Mouse (Mus musculus): ENCODE data around the gene Tmem231.

The Tmem231 gene

DNA sequence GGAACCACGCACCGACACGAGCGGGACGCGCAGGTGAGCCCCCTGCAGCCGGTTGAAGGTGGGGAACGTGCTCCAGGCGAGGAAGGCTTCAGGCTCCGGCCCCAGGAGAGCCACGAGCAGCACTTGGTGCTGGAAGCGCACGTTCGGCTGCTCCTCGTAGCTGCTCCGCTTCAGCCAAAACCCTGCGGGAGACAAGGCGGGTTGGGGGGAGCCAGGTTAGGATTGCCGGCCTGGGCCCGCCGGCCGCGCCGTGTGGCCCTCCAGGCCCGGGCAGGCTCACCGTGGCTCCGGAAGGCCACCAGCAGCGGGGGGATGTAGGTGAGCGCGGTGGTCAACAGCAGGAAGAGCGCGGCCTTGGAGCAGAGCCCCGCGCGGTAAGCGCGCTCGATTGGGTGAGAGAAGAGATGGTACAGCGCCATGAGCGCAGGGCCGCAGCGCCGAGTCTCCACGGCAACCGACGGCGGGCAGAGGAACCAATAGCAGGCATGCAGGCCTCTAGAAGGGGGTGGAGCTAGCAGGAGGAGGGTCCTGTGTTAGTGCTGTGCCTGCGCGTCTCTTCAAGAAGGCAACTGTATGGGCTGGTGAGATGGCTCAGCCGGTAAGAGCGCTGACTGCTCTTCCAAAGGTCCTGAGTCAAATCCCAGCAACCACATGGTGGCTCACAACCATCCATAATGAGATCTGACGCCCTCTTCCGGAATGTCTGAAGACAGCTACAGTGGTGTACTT lies at the start of gene Tmem231:
Tmem231 (minus strand) TSS at position 534 of the 729 bp plus-strand sequence.
- peak; percentile 90 for DNase-seq (ENCODE audit: low spot score)

DNA sequence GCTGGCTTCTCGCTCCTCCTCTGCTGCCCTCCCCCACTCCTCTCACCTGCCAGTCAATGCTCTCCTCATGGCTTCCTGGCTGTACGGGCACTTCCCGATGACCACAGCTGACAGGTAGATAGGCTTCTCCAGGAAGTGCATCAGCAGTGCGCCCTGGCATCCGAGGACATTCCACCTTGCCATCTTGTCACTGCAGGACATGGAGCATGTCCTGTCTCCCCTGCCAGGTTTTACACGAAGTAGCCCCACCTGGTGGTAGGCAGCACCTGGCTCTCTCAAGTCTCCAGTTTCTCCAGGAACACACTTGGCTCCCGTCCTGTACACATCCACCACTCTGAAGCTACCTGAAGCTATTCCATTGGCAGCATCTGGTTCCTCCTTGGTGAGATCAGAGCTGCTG lies 48.4 kb upstream of the Tmem231 start:
- no peak for DNase-seq (ENCODE audit: low spot score)

DNA sequence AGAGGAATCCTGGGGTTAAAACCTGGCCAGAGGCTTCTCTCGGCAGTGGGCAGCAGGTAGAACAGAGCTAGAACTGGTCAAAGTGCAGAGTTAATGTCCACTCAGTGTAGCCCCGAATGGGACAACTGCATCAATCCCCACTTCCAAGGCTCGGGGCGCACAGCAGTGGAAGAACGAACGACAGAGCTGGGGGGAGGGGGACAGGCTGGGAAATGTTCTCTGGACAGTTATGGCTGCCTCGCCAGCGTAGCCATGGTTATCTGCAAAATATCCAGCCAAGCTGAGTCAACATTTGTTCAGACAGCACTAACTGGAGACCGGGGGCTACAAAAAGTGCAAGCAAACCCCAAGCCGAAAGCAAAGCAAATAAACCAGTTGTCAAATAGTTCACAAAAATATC lies 44.5 kb upstream of the Tmem231 start:
- peak; percentile 18 for DNase-seq (ENCODE audit: low spot score)

DNA sequence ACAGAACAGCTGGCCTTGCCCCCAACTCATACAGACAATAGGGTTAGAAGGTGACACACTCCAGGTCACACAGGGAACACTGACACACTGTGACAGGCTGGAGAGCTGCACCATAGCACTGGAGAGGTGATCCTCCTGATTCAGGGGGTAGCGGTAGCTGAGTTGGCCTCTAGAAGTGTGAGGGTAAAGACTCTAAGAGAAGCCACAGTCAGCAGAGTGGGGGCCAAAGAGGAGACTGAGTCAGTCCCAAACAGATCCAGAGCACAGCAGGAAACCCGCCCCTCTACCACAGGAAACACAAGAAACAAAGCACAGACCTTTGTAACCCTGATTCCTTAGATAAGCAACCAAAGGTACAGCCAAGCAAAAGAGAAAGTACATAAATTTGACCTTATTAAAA lies 42.6 kb upstream of the Tmem231 start:
- no peak for DNase-seq (ENCODE audit: low spot score)

DNA sequence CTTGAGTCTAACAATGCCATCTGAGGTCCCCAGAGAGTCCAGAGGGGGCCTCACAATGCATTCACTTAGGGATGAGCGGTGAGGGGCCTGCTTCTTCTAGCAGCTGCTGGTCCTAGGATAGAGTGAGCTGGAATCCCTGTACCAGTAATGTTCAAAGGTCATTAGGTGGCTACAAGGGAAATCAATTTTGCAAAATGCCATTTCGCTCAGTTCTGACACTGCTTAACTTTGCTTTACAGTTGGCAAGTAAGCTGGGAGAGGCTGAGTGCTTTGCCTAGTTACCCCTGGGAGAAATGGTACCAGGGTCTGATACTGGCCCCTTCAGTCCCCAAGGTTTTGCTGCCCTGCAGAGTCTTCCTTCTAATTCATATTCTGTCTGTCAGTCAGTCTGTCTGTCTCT lies 42.0 kb upstream of the Tmem231 start:
- no peak for DNase-seq (ENCODE audit: low spot score)

DNA sequence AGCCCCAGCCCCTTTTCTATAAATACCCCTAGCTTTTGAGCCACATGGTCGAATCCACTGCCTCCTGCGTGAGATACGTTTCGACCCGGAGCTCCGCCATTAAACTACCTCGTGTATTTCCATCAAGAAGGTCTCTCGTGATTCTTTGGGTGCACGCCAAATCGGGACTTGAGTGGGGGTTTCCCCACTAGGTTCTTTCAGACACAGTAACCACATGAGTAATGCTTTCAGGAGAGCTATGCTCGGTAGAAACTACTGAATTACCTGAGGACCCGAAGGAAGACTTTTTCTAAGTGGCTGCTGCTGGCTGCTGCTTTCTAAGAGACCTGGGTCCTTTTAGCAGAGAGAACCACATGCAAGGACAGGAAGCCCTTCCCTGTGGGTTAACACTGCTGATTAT lies 40.5 kb upstream of the Tmem231 start:
- no peak for DNase-seq (ENCODE audit: low spot score)

DNA sequence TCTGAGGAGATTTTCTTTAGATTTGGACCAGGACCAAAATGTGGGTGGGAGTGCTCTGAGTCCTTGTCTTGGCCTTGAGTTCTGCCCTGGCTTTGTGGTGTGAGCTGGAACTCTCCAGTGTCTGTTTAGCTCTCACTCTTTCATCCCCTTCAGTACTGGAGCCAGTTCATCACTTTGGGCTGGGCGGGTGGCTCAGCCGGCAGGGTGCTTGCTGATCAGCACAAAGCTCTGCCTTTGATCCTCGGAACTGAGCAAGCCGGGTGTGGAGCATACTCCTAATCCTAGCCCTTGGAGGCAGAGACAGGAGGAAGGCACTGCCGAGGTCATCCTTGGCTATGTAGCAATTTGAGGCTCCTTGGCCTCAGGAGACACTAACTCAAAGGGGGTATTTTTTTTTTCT lies 35.3 kb upstream of the Tmem231 start:
- DNase-seq (ENCODE audit: low spot score): no peak

DNA sequence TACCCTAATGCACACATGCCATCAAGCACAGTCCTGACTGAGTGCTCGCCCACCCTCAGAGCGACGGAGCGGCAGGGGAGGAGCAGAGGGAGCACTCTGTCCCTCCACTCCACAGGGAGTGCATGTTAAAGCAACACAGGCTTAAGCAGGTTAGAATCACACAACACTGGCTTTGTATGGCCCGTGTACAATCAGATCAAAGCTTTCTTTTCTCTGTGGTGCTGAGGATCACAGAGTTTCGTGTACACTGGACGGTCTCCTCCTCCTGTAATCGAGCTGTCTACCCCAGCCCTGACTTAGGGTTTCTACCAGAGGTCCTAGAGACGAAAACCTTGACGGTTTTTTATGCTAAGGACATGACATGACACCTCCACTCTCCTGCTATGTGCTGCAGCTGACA lies 34.9 kb upstream of the Tmem231 start:
- DNase-seq (ENCODE audit: low spot score): no peak

DNA sequence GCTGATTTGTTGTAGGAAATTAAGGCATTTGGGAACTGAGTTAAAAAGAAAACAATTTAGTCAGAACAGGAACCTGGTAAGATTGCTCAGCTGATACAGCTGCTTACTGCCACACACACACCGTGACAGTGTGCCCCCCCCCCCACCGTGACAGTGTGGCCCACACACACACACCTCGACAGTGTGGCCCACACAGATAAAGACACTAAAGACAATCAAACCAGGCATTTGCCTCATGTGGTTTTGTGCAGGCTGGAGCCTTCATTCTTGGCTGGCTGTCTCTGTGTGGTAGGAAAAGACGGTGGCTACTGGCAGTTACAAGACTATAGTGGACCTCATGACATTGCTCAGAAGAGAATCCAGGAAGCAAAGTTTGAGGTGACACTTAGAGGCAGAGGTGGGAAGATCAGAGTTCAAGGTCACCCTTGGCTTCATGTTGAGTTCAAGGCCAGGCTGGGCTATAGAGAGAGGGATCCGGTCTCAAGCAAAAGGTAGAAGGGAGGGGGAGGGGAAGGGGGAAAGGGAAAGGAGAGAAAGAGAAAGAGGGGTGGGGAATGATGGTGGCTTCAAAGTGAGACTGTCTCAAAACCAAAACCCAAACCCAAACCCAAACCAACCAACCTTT lies 33.7 kb upstream of the Tmem231 start:
- no peak for DNase-seq (ENCODE audit: low spot score)

DNA sequence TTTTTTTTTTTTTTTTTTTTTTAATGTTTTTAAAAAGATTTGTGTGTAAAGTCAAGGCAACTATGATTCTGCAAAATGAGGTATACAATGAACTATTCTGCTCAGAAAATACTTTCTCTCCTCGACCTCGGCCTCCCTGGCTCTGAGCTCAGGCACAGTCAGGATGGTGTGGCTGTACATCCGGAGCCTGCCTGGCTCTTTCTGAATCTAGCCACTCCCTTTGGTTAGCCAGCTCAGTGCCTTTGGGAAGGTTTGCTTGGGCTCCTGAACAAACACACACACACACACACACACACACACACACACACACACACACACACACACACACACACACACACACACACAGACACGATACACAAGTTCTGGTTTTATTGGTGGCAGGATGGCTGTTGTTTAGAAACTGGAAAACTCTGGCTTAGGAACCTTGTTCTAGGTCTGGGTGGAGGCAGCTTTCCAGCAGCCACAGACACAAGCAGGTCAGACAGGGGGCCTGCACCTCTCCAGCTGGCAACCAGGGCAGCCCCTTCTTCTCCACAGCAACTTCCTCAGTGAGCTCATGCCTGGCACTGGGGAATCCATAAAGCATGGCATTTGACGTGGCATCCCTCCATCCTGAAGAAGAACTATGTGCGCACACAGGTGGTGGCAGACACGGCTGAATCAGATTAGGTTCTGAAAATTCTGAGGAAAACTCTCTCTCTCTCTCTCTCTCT lies 31.3 kb upstream of the Tmem231 start:
- DNase-seq (ENCODE audit: low spot score): no peak

DNA sequence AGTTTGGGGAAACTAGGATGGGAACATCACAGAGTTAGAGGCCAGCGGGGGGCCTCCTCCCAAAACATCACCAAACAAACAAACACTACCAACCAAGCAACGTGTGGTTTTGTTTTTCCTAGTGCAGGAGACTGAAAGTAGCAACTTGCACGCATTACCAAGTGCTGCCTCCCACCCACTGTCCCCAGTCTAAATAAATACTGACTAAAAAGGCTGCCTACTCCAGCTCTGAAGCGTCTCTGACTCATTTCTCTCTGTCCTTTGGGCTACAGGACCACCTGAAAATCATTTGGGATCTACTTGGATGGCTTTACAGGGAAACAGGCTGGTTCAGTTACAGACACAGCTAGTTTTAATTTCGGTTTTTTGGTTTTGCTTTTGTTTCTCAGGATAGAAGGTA lies 30.7 kb upstream of the Tmem231 start:
- DNase-seq (ENCODE audit: low spot score): no peak

DNA sequence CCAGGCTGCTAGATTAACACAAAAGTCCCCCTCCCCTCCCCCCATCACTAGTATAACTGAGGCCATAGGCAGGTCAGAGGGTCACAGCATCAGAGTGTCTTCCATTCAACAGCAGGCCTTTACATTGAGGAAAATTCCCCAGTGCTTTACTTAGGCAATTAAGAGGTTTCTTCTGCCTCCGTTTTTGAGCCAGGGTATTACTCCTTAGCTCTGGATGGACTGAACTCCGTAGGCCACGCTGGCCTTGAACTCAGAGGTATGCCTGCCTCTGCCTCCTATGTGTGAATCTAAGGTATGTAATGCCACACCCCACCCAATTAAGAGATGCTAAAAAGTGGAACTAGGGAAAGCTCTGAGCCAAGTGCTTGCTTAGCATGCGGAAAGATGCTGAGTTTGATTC lies 29.9 kb upstream of the Tmem231 start:
- DNase-seq (ENCODE audit: low spot score): no peak

DNA sequence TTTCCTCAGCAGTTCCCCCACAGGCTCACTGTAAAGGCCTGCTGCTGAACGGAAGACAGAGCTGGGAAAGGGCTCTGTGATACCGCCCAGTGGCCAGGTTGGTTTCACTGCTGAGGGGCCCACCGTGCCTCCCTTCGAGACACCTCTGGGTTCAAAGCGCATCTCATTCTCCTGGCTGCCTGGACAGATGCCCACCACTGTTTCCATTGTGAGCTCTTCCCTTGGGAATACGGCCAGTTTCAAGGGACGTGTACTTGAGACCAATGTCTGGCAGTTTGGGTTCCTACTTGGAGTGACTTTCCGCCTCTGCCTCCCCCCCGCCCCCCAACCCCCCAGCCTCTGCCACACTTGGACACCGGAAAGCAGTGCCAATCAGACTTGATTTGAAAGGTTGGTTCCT lies 29.4 kb upstream of the Tmem231 start:
- DNase-seq (ENCODE audit: low spot score): no peak

DNA sequence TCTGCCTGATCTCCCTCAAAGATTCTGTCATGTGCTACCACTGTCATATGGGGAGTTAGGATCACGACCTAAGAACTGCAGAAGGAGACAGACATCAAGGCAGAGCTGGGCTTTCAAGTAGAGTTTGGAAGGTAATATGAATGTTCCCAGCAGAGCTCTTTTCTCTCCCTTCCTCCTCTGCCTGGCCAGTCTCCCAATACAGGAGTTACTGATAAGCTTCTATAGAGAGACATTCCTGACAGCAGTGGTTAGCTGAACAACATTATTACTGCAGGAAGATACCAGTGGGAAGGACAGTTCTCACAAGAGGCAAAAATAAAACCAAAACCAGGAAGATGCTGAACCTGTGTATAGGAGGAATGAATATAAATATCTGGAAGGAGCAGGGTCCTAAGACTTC lies 28.9 kb upstream of the Tmem231 start:
- no peak for DNase-seq (ENCODE audit: low spot score)

DNA sequence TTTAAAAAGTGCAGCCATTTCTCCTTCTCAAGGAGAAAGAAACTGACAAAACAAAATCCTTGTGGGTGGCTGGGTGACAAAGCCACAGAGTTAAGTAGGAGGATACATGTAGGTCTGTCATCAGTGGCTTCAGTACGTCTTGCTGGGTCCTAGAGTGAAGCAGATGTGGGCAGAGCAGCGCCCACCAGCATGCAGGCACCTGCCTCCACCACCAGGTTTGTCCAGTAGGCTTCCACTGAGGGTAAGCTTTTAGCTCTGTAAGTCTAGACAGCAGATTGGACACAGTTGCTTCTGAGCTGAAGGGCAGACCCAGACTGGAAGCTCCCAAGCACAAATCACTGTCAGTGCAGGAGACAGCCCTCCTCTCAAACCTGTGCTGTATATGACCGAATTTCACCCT lies 27.6 kb upstream of the Tmem231 start:
- DNase-seq (ENCODE audit: low spot score): no peak

DNA sequence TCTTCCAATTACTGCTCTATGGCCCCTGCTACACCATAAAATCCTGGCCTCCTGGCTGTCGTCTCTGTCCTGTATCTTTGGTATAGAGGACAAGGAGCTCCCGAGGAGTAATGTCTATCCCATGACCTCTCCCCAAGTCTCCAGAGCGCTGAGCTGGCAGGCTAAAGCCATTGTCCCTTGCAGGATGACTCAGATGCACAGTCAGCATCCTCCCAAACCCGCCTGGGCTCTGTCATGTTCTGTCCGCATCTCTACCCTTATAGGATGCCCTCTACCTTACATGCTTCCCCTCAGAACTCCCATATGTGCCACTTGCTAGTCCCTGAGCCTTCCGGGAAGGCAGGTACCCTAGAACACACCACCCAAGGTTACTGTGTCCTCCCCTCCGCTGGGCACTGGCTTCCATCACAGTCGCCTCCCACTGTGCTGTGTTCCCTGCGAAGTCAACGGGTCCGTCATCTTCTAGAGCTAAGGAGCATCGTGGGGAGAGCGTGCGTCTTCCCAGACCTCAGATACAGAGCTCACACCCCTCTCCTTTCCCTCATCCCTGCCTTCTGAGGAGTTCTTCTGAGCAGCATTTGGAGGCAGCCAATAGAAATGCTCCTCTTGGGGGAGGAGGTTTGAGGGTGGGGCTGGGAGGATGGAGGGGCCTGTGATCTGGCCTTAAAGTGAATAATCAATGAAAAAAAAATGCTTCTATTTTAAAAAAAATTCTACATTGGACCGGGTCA lies 27.1 kb upstream of the Tmem231 start:
- no peak for DNase-seq (ENCODE audit: low spot score)

DNA sequence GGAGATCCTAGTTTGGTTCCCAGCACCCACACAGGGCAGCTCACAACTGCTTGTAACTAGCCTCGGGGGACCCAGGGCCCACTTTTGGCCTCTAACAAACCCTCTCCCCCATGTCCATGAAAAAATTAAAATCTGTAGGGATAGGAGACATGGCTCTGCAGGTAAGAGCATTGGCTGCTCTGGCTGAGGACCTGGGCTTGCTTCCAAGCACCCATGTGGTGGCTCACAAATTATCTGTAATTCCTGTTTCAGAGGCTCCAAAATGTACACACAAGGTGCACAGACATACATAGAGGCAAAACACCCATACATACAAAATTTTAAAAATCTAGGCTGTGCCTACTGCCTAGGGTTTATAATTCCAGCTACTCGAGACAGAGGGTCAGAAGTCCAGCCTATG lies 23.6 kb upstream of the Tmem231 start:
- no peak for DNase-seq (ENCODE audit: low spot score)

DNA sequence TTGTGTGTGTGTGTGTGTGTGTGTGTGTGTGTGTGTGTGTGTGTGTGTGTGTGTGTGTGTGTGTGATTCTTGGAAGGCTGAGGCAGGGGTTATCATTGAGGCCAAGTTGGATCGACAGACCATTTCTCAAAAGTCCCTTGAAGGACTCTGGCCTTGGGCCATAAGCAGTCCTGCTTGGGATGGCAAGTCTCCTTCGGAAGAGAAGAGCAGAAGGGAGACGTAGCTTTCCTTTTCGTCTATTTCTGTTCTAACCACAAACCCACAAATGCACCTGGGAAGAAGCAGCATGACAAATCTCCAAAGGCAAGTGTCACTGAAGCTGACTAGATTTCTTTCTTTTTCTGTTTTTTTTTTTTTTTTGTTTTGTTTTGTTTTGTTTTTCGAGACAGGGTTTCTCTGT lies 22.2 kb upstream of the Tmem231 start:
- no peak for DNase-seq (ENCODE audit: low spot score)

DNA sequence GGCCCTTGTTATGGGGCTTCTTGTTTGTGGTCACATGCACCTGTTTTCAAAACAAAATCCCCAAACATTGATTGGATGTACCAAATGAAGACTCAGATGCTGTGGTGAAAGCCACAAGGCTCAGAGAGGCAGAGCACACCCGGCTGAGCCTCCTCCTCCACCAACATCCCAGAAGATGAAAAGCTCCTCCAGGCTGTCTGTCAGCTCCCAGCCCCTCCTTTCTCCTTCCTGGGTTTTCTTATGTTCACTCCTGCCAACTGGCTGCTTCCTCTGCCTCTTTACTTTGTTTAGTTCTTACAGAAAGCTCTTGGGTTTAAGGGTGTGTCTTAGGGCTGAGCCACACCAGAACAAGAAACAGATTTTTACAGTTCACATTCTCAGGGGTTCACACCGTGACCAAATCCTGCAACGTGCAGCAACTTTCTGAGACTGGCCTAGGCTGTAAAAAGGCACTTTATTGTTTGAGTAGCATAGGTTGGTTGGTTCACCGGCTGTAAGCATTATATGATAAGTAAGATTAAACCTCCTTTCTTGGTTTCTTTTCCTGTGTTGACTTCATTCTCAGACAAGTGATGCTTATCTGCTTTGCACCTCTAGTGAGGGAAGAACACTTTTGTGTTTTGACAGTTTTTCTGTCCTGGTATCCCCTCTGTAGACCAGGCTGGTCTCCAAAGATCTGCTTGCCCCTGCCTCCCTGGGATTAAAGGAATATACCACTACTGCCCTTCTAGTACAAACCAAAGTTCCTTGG lies 21.3 kb upstream of the Tmem231 start:
- no peak for DNase-seq (ENCODE audit: low spot score)

DNA sequence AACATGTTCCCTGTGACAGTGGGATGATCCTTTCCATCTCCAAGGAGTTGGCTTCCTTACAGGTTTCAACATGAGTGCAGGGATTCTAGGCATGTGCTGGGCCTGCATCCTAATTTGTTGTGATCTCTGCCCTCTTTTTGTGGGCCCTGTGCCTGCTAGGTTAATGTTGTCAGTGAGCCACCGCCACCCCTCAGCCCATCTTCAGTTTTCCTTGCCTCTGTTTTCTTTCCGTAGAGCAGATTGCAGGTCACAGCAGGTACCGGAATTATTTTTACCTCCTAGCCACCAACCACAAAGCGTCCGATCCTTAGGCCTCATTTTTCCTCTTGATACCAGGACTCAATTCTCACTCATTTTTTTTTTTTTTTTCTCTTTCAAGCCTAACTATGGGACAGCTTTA lies 18.3 kb upstream of the Tmem231 start:
- no peak for DNase-seq (ENCODE audit: low spot score)

DNA sequence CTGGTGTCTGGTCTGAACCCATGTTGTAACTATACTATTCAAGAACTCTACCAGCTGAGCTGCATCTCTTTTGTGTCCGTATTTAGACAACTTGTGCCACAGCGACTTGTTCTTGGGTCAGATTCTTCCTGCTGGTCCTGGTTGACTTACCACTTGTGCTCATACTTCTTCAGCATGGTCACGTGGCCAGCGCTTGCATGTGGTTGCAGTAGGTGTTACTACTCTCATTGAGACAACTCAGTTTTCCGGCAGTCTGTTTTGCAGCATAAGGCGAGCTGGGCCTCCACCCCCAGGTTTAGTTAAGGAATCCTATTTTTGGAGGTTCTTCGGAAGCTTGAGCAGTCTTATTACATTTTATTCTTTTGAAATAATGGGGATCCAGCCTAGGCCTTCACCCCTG lies 17.6 kb upstream of the Tmem231 start:
- DNase-seq (ENCODE audit: low spot score): no peak

DNA sequence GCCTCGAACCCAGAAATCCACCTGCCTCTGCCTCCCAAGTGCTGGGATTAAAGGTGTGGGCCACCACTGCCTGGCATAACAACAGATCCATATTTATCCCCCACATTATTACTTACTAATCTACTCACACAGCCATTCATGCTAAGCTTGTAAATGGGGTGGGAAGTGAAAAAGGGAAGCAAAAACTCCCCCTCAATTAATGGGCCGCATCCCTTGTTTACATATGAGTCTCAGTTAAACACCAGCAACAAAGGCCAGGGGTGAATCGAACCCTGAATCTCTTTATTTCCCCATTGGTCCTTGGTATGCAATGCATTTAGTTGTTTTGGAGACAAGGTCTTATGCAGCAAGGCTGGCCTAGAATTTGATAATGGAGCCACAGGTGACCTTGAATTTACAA lies 17.2 kb upstream of the Tmem231 start:
- no peak for DNase-seq (ENCODE audit: low spot score)

All from urinary bladder, postnatal 14 days (tissue).